Mouse (Mus musculus): ENCODE results near the gene Timm10b.
A peak's percentile ranks its signal among the peaks of the same experiment; 100 is the strongest.

The Timm10b gene

DNA sequence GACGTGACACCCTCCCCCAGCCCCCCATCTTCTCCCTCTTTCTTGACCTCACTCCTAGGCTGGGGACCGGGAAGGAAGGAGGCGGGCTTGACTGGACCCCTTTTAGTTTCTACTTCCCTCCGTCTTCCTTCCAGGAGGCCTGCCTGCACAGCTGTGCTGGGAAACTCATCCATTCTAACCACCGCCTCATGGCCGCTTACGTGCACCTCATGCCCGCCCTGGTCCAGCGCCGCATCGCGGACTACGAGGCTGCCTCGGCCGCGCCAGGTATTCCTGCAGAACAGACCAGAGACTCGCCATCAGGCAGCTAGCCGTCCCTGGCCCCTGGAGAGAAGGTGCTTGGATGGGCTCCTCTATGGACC, 1.0 kb downstream of the Timm10b start:
- no peak for DNase-seq (ENCODE audit: low spot score)

DNA sequence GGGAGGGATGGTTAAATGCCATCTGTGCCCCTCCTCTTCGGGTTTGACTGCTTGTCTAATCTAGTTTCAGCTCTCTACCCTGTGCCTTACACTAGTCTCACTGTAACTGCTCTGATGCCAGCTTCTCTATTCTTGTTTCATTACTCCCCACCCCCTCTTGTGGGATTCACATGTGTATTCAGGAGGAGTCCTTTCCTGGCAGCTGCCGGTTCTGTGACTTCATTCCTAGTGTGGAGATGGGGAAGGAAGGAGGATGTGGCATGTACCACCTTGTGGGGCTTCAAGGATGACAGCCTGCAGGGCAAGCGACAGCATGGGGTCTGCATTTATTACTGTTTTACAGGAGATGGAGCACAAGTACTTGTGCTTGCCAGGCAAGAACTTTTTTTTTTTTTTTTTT, 2.1 kb downstream of the Timm10b start:
- DNase-seq (ENCODE audit: low spot score) = no peak

DNA sequence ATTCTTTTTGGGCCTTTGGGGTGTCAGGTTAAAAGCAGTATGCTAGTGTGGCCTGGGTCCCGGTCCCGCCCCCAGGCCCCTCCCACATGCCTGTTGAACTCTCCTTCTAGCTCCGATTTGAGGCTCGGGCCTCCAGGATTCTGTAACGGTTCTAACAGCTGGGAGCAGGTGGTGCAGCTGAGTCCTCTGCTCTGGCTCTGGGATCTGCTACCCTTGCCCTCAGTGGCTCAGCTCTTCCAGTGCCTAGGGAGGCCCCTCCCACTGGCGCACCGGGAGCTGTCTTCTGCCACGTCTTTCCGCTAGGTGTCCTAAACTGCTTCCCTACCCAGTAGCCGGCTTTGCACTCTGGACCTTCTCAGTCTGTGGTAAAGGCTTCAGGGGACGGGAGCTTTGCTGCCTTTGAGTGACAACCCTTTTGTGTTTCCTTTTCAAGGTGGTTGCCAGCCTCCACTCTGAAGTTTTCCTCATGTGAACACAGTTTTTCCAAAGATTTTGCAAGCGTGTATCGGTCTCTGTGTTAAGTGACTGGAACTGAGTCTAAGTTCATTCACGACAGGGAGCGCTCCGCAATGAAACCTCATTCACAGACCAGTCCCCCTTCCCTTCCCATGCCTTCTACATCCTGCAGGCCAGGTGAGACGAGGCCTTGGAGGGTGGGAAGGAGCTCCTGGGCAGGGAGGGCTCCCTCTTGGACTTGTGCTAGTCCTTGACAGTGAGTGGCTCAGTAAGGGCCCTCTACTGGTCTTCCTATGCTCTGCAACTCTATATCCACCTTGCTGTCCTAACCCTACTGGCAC, 11.0 kb downstream of the Timm10b start, which contains the start of gene Dnhd1:
Gene Dnhd1 (plus strand): TSS at position 189 of the 797 bp plus-strand sequence.
- DNase-seq (ENCODE audit: low spot score) = peak; percentile 66

- DNase-seq (ENCODE audit: low spot score) = no peak
Measured at GRCm38 (mm10) chr7:105685541-105686197, 45.8 kb downstream of the Timm10b start.

DNA sequence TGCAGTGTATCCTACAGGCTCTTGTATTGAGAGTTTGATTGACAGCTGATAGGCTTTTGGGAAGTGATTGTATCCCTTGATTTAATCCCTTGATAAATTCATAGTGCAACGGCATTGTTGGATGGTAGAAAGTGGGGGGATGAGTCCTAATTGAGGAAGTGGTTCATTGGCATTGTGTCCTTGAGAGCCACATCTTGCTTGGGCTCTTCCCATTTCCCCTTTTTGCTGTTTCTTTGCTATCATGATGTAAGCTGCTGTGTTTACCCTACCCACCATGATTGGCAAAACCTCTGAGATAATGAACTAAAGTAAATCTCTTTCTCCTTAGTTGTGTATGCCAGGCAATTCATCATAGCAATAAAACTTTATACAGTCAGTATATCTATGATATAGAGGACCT, 51.0 kb downstream of the Timm10b start:
- DNase-seq (ENCODE audit: low spot score) = no peak
